ENCODE assay signal across 8 mouse cellular contexts in the genomic region with DNA sequence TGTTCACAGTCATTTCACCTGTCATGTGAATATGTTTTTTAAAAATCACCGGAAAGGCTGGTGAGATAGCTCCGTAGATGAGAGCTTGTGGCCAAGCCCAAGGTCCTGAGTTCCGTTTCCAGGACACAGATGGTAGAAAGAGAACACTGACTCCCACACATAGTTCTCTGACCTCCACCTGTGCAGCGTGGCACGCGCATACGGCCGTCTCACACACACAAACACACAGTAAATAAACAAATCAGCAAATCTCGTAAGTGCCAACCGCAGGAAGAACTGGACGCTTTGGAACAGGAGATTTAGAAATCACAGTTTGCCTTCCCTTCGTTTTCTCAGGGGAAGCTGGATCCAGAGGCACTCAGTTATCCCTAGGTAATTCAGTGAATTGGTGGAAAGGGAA. TPM values are rescaled to one million over a fixed set of nuclear protein-coding genes. Genes with fewer than 3 reads are reported as not detected.
DNase-seq lines count a peak whose midpoint lies in the region; ATAC-seq and TF ChIP-seq lines count a peak whose summit lies in the region.

No protein-coding gene starts in this region.

- peaks cover 23% of the 10 kb centered on the region for H3K4me1 ChIP-seq in testis, adult 2 months (ENCODE audit: control insufficient read depth, insufficient read depth, low read length)
- H3K4me1 ChIP-seq in liver, embryonic 12.5 days: peaks cover 80% of the 10 kb centered on the region

- H3K27ac ChIP-seq in gastrocnemius, adult 2 months: peak overlapping the region; percentile 87; the same call in 1 of the 2 replicates
- H3K27ac ChIP-seq in testis, adult 2 months (ENCODE audit: control insufficient read depth, insufficient read depth, low read depth, low read length): peak overlapping the region; percentile 93
- H3K27ac ChIP-seq in liver, embryonic 12.5 days: peak overlapping the region; percentile 87

- DNase-seq in gastrocnemius, adult 2 months: no peak
- no peak for DNase-seq in gastrocnemius, postnatal 36 days
- DNase-seq in testis, postnatal 14 days (ENCODE audit: low spot score): no peak
- no peak for DNase-seq in ovary, postnatal 36 days (ENCODE audit: low spot score)
- DNase-seq in cerebellum, adult 11 months: no peak

- intact Hi-C loops in gastrocnemius, adult 2 months (cut with DNase I): no loop called here
- intact Hi-C loops in gastrocnemius, postnatal 36 days (cut with DNase I): no loop called here

- peak overlapping the region; percentile 89 for H3K4me2 ChIP-seq in liver, embryonic 12.5 days

- H3K9ac ChIP-seq in liver, embryonic 12.5 days: peak overlapping the region; percentile 79

- H3K9me3 ChIP-seq in liver, embryonic 12.5 days (replicated peaks): no peaks in the 10 kb centered on the region

- no peak for TF ChIP-seq POLR2A in testis, adult 2 months (IDR thresholded peaks at IDR 0.05; ENCODE audit: control insufficient read depth, low read depth, low read length)

- WGBS in liver, embryonic 12.5 days (ENCODE audit: insufficient replicate concordance): 70% methylated on average over 12 of the region's 12 CpGs

- H3K4me3 ChIP-seq in gastrocnemius, adult 2 months: peak overlapping the region; percentile 81
- peak overlapping the region; percentile 80 for H3K4me3 ChIP-seq in testis, adult 2 months (ENCODE audit: control insufficient read depth, low read depth, low read length)
- peak overlapping the region; percentile 65 for H3K4me3 ChIP-seq in liver, embryonic 12.5 days

- TF ChIP-seq CTCF in gastrocnemius, adult 2 months (IDR thresholded peaks at IDR 0.05): no peak
- TF ChIP-seq CTCF in testis, adult 2 months (IDR thresholded peaks at IDR 0.05; ENCODE audit: control insufficient read depth, insufficient read depth, insufficient replicate concordance, low read depth, low read length): no peak

- no peaks in the 10 kb centered on the region for H3K27me3 ChIP-seq in testis, adult 2 months (ENCODE audit: control insufficient read depth, insufficient read depth, low read length)
- peaks cover 14% of the 10 kb centered on the region for H3K27me3 ChIP-seq in liver, embryonic 12.5 days (replicated peaks)

- no peaks in the 10 kb centered on the region for H3K36me3 ChIP-seq in testis, adult 2 months (ENCODE audit: control insufficient read depth, insufficient read depth, low read length)
- H3K36me3 ChIP-seq in liver, embryonic 12.5 days: no peaks in the 10 kb centered on the region

- ATAC-seq in liver, embryonic 12.5 days: no peak
- no peak for ATAC-seq in granulocyte monocyte progenitor cell, adult 5-6 weeks (replicated peaks; ENCODE audit: poor library complexity, severe bottlenecking)

RNA-seq across cellular contexts. Expression of a gene that starts 0.9 kb away (rescaled TPM):
- 1 to 10 TPM; 1.8 to 2.1 TPM for total RNA-seq in gastrocnemius, adult 2 months (2021)
- 1 to 10 TPM; 1.6 TPM for total RNA-seq in gastrocnemius, postnatal 36 days (2021)
- polyA plus RNA-seq in testis, adult 2 months (2012; rRNA removed): 5.2 and 5.6 TPM in 2 replicates
- polyA plus RNA-seq in liver, embryonic 12.5 days (2016; fragmentation: Nextera tagmentation; extraction: Ambion mirVana): 16.9 and 17.9 TPM in 2 replicates
- total RNA-seq in granulocyte monocyte progenitor cell, adult 5-6 weeks (2014; fragmentation: Nextera tagmentation): 6.2 and 6.6 TPM in 2 replicates
- 3.6 and 4.4 TPM in 2 replicates for total RNA-seq in granulocyte monocyte progenitor cell, adult 5-6 weeks (2017)

RNA-seq across cellular contexts. Expression of a gene that starts 45.1 kb away (rescaled TPM):
- total RNA-seq in gastrocnemius, adult 2 months (2021): 1 to 10 TPM; 5.6 to 9.0 TPM
- 1 to 10 TPM; 4.9 to 8.2 TPM for total RNA-seq in gastrocnemius, postnatal 36 days (2021)
- polyA plus RNA-seq in testis, adult 2 months (2012; rRNA removed): 406 and 411 TPM in 2 replicates
- 97.5 and 99.2 TPM in 2 replicates for polyA plus RNA-seq in liver, embryonic 12.5 days (2016; fragmentation: Nextera tagmentation; extraction: Ambion mirVana)
- 45.3 and 77.8 TPM in 2 replicates for total RNA-seq in granulocyte monocyte progenitor cell, adult 5-6 weeks (2014; fragmentation: Nextera tagmentation)
- 25.0 and 67.5 TPM in 2 replicates for total RNA-seq in granulocyte monocyte progenitor cell, adult 5-6 weeks (2017)

RNA-seq across cellular contexts. Expression of a gene that starts 45.2 kb away (rescaled TPM):
- total RNA-seq in gastrocnemius, adult 2 months (2021): under 1 TPM; 0.79 to 0.86 TPM
- under 1 TPM; 0.69 to 0.79 TPM for total RNA-seq in gastrocnemius, postnatal 36 days (2021)
- 1.7 and 1.8 TPM in 2 replicates for polyA plus RNA-seq in testis, adult 2 months (2012; rRNA removed)
- 3.9 and 4.4 TPM in 2 replicates for polyA plus RNA-seq in liver, embryonic 12.5 days (2016; fragmentation: Nextera tagmentation; extraction: Ambion mirVana)
- total RNA-seq in granulocyte monocyte progenitor cell, adult 5-6 weeks (2014; fragmentation: Nextera tagmentation): 4.5 and 10.0 TPM in 2 replicates
- total RNA-seq in granulocyte monocyte progenitor cell, adult 5-6 weeks (2017): 1.9 and 3.0 TPM in 2 replicates

RNA-seq across cellular contexts. Expression of a gene that starts 58.7 kb away (rescaled TPM):
- total RNA-seq in gastrocnemius, adult 2 months (2021): under 1 TPM in 1 of 2 experiments, not detected in 1; 0.15 TPM
- under 1 TPM; 0.17 to 0.33 TPM for total RNA-seq in gastrocnemius, postnatal 36 days (2021)
- 361 and 376 TPM in 2 replicates for polyA plus RNA-seq in testis, adult 2 months (2012; rRNA removed)
- polyA plus RNA-seq in liver, embryonic 12.5 days (2016; fragmentation: Nextera tagmentation; extraction: Ambion mirVana): 0.61 and 1.0 TPM in 2 replicates
- total RNA-seq in granulocyte monocyte progenitor cell, adult 5-6 weeks (2014; fragmentation: Nextera tagmentation): 0.36 TPM in 1 of 2 replicates, not detected in the other
- total RNA-seq in granulocyte monocyte progenitor cell, adult 5-6 weeks (2017): not detected in 2 replicates
